Mouse (Mus musculus) embryonic stem cell, embryonic (primary cell): ENCODE results near the gene Arfgef3.

Source experiments
- CTCF ChIA-PET, 4 experiments: fragments of 300-600 bp in 2 of 4; fragments of 350-600 bp in 2 of 4; sonication (Branson Sonifier 250); formaldehyde crosslinking; loops; one replicate each; lab custom pipeline; 2022; ENCODE audit warnings: inconsistent platforms in 2 of 4; lab: Charles Lee
- POLR2A ChIA-PET, 4 experiments: fragments of 300-600 bp in 2 of 4; fragments of 350-600 bp in 2 of 4; sonication (Branson Sonifier 250); formaldehyde crosslinking; loops; one replicate each; lab custom pipeline; 2022; ENCODE audit warnings: antibody characterized with exemption in 4 of 4, inconsistent platforms in 1 of 4; lab: Charles Lee

Gene Arfgef3

DNA sequence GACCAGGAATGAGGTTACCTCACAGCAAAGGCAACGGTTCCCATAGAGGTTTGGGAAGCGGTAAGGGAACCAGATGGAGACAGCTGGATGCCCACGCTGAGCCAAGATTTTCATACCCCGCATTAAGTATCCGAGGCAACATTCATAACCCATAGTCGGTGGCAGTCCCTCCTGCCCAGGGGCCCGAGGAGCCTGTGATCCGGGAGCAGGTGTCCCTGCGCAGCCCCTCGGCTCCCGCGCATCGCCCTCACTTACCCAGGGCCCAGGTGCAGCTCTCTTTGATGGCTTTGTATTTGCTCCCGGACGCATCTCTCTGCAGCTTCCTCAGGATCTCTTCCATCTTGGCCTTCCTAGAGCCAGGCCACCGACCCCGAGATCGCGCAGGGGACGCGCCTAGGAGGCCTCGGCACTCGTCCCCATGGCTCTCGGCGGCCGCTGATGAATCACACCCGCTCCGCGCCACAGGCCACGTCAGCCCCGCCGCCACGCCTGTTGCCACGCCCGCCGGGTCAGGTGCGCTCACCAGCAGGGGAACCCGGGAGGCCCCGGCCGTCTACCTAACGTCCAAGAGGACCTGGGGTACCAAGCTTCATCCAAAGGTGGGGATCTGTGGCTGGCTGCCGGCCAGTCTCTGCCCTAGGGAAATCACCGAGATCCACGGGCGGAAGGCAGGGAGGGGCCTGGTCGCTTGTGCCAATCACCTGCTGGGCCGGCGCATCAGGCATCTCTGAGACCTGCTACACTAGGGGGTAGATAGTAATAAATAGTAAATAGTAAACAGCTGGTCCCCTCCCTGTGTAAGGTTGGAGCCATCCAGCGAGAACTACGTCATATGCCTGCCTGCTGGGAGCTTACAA is at the start of gene Arfgef3:
Gene Arfgef3, minus strand, starts transcription at position 664 of the 857 bp plus-strand sequence.
- POLR2A ChIA-PET: interaction anchor here in 2 of 4 experiments (0.6 to 1.2 kb wide), 4 partner anchors 8 to 122 kb away, joined by 3 to 4 read pairs (median 3); no protein-coding TSS in a partner anchor
- CTCF ChIA-PET: interaction anchor here in 3 of 4 experiments (0.6 to 1.4 kb wide), 4 partner anchors 8 to 248 kb away, joined by 3 read pairs; no protein-coding TSS in a partner anchor

DNA sequence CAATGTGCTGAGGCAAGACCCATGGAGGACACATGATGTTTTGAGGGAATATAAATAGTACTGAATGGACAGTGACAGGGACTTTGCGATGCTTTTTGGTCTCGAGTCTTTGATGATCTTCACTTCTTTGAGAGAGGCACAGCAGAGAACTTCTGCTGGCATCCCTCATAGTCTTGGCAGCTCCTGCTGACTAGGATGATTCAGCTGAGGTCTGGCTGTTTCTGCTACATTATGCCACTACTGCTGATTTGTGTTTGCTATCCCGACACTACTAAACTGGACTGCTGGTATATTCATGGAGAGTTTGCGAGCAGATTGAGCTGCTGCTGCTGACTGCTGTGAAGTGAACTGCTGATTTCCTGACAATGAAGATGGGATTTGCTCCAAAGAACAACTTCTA is 46.3 kb upstream of the Arfgef3 start:
- ChIA-PET CTCF (interaction anchor here in 1 of 4 experiments (0.5 kb wide), 1 partner anchor 243 kb away, joined by 6 read pairs; no protein-coding TSS in a partner anchor), POLR2A (no interaction called here)

DNA sequence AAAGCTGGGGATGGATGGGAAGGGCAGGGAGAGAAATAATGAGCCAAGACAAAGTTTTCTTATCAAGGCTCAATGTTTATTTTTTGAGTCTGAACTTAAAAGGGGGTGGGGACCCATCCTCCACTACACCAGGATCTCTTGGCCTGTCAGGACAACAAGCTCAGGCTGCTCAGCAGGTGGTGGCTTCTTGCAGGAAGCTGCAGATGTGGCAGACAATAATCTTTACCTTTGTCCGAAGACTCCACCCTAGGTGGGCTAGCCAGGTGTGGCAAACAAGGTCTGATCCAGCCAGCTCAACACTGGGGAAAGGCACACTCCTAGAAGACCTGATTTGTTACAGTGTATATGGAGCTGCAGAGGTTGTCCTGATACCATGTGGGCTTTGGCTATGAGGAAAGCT is 44.9 kb upstream of the Arfgef3 start:
- POLR2A ChIA-PET: no interaction called here

DNA sequence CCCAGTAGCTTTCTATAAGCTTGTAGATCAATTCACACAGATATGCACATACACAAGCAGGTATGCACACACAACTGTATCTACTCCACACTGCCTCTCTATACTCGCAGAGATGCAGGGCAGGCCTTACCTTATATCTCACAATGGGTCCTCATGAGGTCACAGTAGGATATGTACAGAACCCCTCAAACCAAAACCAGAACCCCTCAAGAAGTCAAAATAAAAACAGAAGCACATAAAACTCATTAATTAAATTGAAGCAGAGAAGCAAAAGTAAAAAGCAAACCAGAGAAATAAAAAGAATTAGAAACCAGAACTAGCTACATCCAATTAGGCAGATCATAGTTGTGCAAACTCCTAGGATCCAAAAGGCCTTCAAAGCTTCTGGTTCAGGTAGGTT is 42.9 kb upstream of the Arfgef3 start, which contains the start of gene Gm4922:
Gene Gm4922, minus strand, starts transcription at position 101 of the 400 bp plus-strand sequence.
- ChIA-PET POLR2A (interaction anchor here in 1 of 4 experiments (0.7 kb wide), 1 partner anchor 308 kb away, joined by 3 read pairs; no protein-coding TSS in a partner anchor), CTCF (interaction anchor here in 1 of 4 experiments (1.1 kb wide), 1 partner anchor 130 kb away, joined by 3 read pairs; no protein-coding TSS in a partner anchor)

More for the DNA sequence above, 44.9 kb upstream of the Arfgef3 start:
- CTCF ChIA-PET: no interaction called here

DNA sequence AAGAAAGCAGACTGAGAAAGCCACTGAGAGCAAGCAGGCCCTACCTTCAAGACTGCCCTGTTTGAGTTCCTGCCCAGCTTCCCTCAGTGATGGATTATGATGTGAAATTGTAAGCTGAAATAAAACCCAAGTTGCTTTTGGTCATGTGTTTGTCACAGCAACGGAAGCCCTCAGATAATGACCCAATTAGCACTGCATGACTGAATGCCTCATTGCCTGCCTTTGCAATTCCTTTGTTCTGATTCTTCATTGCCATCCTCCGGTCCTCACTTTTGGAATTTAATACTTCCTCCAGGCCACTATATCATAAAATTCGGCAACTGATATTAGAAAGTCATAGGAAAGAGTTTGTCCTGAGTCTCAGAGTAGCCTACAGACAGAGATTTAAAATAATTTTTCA is 33.8 kb upstream of the Arfgef3 start:
- CTCF ChIA-PET: interaction anchor here in 1 of 4 experiments (1.2 kb wide), 1 partner anchor 126 kb away, joined by 4 read pairs; no protein-coding TSS in a partner anchor
- POLR2A ChIA-PET: no interaction called here

DNA sequence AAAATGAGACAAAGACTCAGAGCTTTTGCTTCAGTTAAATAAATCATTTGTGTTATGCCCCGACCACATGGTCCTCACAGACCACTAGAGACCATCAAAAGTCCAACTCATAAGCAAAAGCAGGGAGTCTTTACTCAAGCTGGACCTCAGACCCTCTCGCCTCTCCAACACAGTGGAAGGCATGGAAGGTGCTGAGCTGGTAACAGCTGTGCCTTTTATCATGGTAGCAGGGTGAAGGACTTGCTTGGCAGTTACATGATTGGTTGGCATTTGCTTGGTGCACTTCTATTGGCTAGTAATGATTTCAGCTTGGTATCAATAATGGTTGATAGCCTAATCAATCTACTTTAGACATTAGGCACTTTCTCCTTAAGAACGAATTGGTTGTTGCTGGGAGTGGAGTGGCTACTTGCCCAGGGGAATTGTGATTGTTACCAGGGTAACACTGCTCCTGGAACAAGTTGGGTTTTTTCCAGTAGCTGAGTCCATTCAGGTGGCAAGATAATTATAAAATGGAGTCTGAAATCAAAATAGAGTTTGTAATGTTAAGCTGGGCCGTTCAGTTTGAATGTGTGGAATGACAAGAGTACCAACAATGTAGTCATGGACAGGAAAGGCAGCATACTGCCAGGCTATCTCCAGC is 28.9 kb upstream of the Arfgef3 start:
- ChIA-PET POLR2A (no interaction called here), CTCF (interaction anchor here in 1 of 4 experiments (0.7 to 1.2 kb wide), 2 partner anchors 63 to 131 kb away, joined by 3 to 4 read pairs; no protein-coding TSS in a partner anchor)

DNA sequence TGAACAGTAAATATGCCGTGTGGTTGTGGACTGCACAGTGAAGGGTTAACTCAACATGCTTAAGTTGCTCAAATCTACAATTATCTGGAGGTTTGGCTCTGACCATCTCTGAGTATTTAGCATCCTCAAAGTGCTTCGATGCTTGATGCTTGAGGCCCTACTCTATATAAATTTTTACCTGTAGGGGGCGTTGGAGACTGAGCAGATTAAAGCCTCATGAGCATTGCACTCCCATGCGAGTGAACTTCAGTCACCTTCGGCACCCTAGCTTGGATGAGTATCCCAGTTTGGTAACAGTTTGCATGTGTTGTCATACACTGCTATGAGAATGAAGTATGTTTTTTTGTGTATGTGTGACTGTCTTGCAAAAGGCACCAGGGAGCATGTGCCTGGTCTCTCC is 26.2 kb upstream of the Arfgef3 start:
- POLR2A ChIA-PET: no interaction called here
- CTCF ChIA-PET: interaction anchor here in 3 of 4 experiments (0.7 to 1.1 kb wide), 3 partner anchors 127 to 328 kb away, joined by 3 read pairs; no protein-coding TSS in a partner anchor

DNA sequence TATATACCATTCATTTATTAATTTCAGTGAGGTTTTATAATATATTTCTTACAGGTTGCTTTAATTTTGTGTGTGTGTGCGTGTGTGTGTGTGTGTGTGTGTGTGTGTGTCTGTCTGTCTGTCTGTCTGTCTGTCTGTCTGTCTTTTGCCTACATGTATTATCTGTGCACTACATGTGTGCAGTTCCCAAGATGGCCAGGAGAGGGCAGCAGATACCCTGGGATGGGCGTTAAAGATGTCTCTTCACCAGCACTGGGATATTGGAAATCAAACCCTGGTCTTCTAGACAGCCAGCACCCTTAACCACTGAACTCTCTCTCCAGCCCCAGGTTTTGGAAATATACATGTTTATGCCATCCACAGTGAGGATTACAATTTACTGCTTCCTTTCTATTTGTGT is 16.5 kb upstream of the Arfgef3 start:
- POLR2A ChIA-PET: no interaction called here
- CTCF ChIA-PET: interaction anchor here in 3 of 4 experiments (0.7 to 1.4 kb wide), 4 partner anchors 144 to 150 kb away, joined by 4 to 6 read pairs (median 4); no protein-coding TSS in a partner anchor

DNA sequence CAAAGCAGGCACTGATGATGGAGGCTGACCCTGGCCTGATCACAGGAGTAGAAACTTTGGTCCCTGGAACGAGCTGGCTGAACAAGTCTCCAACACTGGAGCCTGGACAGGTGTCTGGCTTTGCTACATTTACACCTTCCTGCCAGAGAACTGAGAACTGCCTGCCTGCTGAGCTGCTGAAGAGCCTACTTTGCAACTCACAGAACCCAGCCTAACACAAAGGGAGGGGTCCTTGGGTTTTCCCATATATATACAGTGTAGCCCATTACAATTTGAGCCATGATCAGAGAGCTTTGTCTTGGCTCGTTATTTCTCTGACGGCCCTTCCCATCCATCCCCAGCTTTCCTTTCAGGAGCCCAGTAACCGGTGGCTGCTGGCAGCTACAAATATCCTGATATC is 6.3 kb upstream of the Arfgef3 start:
- CTCF ChIA-PET: interaction anchor here in 2 of 4 experiments (1.0 to 1.2 kb wide), 3 partner anchors 10 to 167 kb away, joined by 3 to 4 read pairs (median 3); no protein-coding TSS in a partner anchor
- POLR2A ChIA-PET: no interaction called here

DNA sequence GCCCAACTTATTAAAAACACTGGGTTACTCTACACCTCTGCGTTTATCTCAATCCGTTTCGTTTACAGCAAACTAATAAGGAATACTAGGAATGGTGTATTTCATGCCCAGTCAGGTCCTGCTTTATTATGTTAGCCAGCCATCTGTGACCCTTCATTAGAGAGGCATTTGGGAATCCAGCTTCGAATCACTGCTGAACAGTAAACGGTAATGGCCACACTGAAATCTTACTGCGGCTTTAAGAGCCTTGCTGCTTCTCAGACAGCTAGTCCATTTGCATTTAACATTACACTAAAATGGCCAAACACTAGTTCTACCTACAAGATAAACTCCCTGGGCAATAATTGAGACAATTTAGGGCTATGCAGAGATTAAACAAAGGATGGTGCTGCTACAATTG is 1.7 kb downstream of the Arfgef3 start:
- CTCF ChIA-PET: no interaction called here
- POLR2A ChIA-PET: no interaction called here

DNA sequence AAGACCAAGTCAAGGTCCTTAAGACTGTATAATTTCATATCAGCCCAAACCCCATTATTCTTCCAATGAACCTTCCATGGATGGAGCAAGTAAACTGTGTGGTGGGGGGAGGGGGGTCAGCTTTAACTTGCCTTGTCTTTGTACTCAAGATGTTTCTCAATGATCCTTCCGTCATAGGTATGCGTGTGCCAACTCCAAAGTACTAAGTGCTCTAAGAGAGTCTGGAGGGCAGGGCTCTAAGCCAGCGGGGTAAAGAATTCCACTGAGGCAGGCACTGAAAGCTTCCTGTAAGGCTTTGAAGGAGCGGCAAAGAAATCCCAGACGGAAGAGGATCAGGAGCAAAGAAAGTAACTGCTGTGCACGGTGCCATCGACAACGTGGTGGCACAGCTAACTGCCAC is 2.7 kb downstream of the Arfgef3 start:
- CTCF ChIA-PET: interaction anchor here in 1 of 4 experiments (0.7 kb wide), 1 partner anchor 154 kb away, joined by 7 read pairs; no protein-coding TSS in a partner anchor
- POLR2A ChIA-PET: no interaction called here

DNA sequence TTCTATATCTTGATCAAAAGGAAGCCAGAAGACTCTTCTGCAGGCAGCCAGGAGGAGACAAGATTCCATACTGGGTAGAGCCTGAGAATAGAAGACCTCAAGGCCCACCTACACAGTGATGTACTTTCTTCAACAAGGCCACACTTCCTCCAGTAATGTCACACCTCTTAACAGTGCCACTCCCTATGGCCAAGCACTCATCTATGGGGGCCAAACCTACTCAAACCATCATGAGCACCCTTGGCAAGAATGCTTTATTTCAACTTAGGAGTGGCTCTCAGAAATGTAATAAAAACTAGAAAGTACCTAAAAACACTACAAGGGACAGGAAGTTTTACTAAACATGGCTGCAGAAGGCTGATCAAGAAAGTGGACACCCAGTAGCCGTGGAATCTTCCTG is 15.2 kb downstream of the Arfgef3 start:
- ChIA-PET CTCF (no interaction called here), POLR2A (no interaction called here)

DNA sequence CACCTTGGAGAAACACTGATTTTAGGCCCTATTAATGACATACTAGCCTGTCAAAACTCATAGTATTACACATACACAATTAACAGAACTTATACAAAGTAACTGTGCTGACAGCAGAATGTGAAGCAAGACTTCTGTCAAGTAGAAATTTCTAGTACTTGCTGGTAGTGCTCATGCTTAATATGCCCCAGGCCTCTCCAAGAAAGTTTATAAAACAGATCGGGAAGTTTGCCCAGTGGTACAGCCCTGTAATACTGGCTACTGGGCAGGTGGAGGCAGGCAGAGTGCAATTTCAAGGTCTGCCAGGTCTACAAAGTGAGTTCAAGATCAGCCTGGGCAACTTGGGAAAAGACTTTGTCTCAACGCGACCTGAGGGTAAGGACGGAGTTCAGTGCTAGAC is 32.3 kb downstream of the Arfgef3 start:
- POLR2A ChIA-PET: no interaction called here
- CTCF ChIA-PET: no interaction called here

DNA sequence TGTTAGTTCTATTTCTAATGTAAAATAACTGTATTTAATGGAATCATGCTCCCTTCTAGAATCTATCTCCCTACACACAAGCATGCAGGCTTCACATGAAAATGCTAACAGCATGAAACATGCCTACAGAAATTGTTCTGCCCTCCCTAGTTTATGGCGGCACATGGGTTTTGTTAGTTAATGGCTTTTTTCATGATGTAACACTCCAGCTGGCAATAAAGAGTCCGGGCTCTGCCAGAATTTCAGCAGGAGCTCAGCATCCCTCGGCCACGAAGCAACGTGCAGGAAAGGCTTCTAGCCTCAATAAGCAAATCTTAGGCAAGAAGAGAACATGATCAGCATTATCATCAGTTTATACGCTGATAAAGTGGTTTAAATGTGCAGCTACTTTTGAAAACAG is 32.8 kb downstream of the Arfgef3 start:
- ChIA-PET POLR2A (interaction anchor here in 1 of 4 experiments (0.5 kb wide), 1 partner anchor 474 kb away, joined by 3 read pairs; no protein-coding TSS in a partner anchor), CTCF (no interaction called here)

DNA sequence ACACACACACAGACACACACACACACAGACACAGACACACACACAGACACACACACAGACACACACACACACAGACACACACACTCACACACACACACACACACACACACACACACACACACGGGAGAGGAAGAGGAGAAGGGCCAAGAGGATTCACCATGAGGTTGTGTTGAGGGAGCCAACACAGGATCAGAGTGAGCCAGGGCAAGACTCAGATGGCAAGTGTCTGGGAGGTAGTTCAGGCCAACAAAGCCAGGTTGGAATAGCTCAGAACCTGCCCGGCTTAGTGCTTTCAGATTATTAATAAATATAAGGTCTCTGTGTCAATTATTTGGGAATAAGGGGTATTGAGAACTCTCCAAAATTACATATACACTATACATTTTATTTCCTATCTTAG is 33.9 kb downstream of the Arfgef3 start:
- ChIA-PET POLR2A (no interaction called here), CTCF (no interaction called here)

DNA sequence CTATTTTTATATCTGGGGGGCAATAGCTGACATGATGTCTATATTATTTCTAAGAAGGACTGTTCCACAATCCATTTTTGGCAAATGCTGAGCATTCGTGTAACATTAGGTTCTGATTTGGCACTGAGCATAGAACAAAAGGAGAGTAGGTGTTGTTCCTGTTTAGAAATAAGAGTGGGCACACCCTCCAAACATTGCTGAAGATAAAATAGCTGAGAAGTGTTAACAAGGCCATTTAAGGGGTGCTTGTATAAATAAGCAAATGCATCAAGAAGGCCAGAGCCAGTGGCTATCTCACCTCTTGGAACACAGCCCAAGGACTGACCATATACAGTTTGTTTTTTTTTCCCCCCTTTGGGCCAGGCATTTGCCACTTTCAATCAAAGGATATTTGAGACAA is 35.1 kb downstream of the Arfgef3 start:
- CTCF ChIA-PET: no interaction called here
- POLR2A ChIA-PET: no interaction called here

DNA sequence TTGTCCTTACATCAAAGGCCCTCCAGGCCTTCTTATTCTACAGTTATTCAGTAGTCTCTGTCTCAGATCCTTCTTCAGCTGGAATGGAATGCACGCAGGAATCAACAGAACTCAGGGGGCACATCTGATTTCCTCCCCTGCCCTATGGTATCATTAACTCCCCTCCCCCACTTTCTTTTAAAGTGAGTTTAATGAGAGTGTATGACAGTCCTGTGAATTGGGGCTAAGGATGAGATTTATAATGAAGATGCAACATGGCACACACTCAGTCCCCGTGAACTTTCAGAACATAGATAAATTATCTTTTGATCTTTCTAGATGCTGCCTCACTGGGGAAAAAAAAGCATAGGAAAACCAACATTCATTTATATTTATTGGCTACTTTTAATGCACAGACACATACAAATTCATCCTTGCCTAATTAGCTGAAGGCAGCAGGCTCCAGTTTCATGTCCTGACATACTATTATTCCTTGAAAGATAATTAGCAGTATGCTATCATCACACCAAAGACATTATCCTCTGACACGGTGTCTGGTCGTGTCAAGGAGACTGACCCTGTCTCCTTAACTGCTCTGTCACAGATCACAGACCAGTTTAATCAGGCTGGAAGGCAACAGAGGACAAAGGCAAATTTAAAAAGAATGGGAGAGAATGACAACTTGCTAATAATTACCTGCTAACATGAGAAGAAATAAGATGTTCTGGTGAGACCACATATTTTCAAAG is 39.2 kb downstream of the Arfgef3 start:
- CTCF ChIA-PET: no interaction called here
- POLR2A ChIA-PET: no interaction called here

DNA sequence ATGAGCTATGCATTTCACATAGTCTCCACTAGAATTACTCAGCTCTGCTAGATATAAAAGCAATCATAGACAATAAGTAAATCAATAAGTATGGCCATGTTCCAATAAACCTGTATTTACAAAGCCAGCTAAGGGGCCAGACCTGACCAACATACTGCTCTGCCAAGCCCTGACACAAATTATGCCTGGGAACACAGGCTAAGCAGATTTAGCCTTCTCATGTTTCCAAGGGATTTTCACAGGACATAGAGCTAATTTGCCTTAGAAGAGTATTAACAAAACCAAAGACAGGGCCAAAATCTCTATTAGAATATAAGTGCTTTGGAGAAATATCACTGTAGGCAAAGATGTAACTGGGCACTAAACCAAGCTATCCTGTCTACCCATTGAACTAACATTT is 42.2 kb downstream of the Arfgef3 start:
- ChIA-PET POLR2A (no interaction called here), CTCF (interaction anchor here in 1 of 4 experiments (0.6 kb wide), 1 partner anchor 134 kb away, joined by 3 read pairs; no protein-coding TSS in a partner anchor)

DNA sequence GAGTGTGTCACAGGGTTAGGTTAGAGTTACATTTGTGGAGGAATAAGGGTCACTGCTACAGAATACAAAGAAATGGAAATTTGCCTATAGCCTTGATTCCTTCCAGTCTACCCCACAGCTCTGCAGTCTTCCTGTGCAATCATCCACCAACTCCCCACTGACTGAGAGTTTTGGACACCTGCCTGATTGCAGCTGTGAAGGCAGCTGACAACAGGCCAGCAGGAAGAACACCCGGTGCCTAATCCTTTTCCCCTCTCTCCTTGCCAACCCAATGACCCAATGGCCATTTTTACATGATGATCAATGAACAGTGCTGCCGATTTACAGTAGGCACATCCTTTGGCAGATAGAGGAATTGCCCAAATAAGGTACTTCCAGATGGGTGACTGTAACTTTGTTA is 43.6 kb downstream of the Arfgef3 start:
- POLR2A ChIA-PET: no interaction called here
- CTCF ChIA-PET: no interaction called here
